Mouse (Mus musculus): ENCODE measurements around the gene Atf5. TPM values are rescaled to one million over a fixed set of nuclear protein-coding genes. Genes with fewer than 3 reads are reported as not detected.

Gene Atf5
- polyA plus RNA-seq, 1 experiment from 2014 or later = 5.7 TPM

GRCm38 (mm10) chr7:44818164-44818563, 1.7 kb upstream of the Atf5 start:
- ATAC-seq (ENCODE audit: insufficient number of reproducible peaks, low FRiP score, low TSS enrichment, low read depth) = no peak
- Histone ChIP-seq H3K27ac (peak overlapping the region; percentile 67), H3K9me3 (no peaks in the 10 kb centered on the region), H3K4me2 (peak overlapping the region; percentile 71), H3K27me3 (no peaks in the 10 kb centered on the region), H3K4me1 (peaks cover 52% of the 10 kb centered on the region), H3K9ac (0 out of 2 replicates have a peak overlapping the region, but pooled peaks have one; percentile 92), H3K36me3 (peaks cover 8% of the 10 kb centered on the region; the same call in 1 of the 2 replicates), H3K4me3 (peak overlapping the region; percentile 86)
- 29% methylated on average over 2 of the region's 2 CpGs for WGBS

- peak overlapping the region; percentile 98; the same call in 1 of the 2 replicates for H3K27ac ChIP-seq
- peaks cover 15% of the 10 kb centered on the region; the same call in 1 of the 2 replicates for H3K36me3 ChIP-seq
- WGBS = 16% methylated on average over 3 of the region's 3 CpGs
- ATAC-seq (ENCODE audit: insufficient number of reproducible peaks, low FRiP score, low TSS enrichment, low read depth) = no peak
- no peaks in the 10 kb centered on the region for H3K9me3 ChIP-seq
- peaks cover 52% of the 10 kb centered on the region for H3K4me1 ChIP-seq
- no peaks in the 10 kb centered on the region for H3K27me3 ChIP-seq
- H3K4me2 ChIP-seq = peak overlapping the region; percentile 71
- H3K9ac ChIP-seq = peak overlapping the region; percentile 92; the same call in 1 of the 2 replicates
- H3K4me3 ChIP-seq = peak overlapping the region; percentile 86
Observed at GRCm38 (mm10) chr7:44817441-44817840, 983 bp upstream of the Atf5 start.

GRCm38 (mm10) chr7:44815721-44816469, 563 bp downstream of the Atf5 start, which contains the start of the genes Nup62 and Il4i1:
TSS of gene Nup62 (plus strand) at chr7:44816088.
TSS of gene Il4i1 (plus strand) at chr7:44816387.
- peak within 1 kb of the TSS; percentile 92 for H3K9ac ChIP-seq
- H3K4me1 ChIP-seq = peaks cover 44% of the 10 kb centered on the region
- peak within 1 kb of the TSS; percentile 86 for H3K4me3 ChIP-seq
- H3K36me3 ChIP-seq = peaks cover 25% of the 10 kb centered on the region
- H3K4me2 ChIP-seq = peak within 1 kb of the TSS; percentile 71
- H3K9me3 ChIP-seq = no peaks in the 10 kb centered on the region
- under 1% methylated on average over 57 of the region's 62 CpGs for WGBS
- H3K27me3 ChIP-seq = no peaks in the 10 kb centered on the region
- peak; percentile 92 for ATAC-seq (ENCODE audit: insufficient number of reproducible peaks, low FRiP score, low TSS enrichment, low read depth)
- peak within 1 kb of the TSS; percentile 98 for H3K27ac ChIP-seq

GRCm38 (mm10) chr7:44814952-44815553, 1.4 kb downstream of the Atf5 start:
- H3K4me3 ChIP-seq = peak overlapping the region; percentile 86
- ATAC-seq (ENCODE audit: insufficient number of reproducible peaks, low FRiP score, low TSS enrichment, low read depth) = no peak
- H3K4me1 ChIP-seq = peaks cover 39% of the 10 kb centered on the region
- H3K9me3 ChIP-seq = no peaks in the 10 kb centered on the region
- 36% methylated on average over 14 of the region's 14 CpGs for WGBS
- peak overlapping the region; percentile 98 for H3K27ac ChIP-seq
- no peak overlapping the region for H3K9ac ChIP-seq
- H3K27me3 ChIP-seq = no peaks in the 10 kb centered on the region
- H3K36me3 ChIP-seq = peaks cover 25% of the 10 kb centered on the region
- peak overlapping the region; percentile 71 for H3K4me2 ChIP-seq

- 99% methylated on average over 4 of the region's 4 CpGs for WGBS
- peaks cover 33% of the 10 kb centered on the region for H3K4me1 ChIP-seq
- H3K9me3 ChIP-seq = no peaks in the 10 kb centered on the region
- no peak overlapping the region for H3K9ac ChIP-seq
- H3K4me3 ChIP-seq = no peak overlapping the region
- no peak overlapping the region for H3K4me2 ChIP-seq
- no peak for ATAC-seq (ENCODE audit: insufficient number of reproducible peaks, low FRiP score, low TSS enrichment, low read depth)
- H3K36me3 ChIP-seq = peaks cover 25% of the 10 kb centered on the region
- H3K27me3 ChIP-seq = no peaks in the 10 kb centered on the region
- H3K27ac ChIP-seq = no peak overlapping the region
Observed at GRCm38 (mm10) chr7:44814423-44814822, 2.0 kb downstream of the Atf5 start.

- Histone ChIP-seq H3K4me3 (no peak overlapping the region), H3K36me3 (peaks cover 25% of the 10 kb centered on the region), H3K9ac (no peak overlapping the region), H3K4me1 (peaks cover 29% of the 10 kb centered on the region), H3K4me2 (no peak overlapping the region), H3K9me3 (no peaks in the 10 kb centered on the region), H3K27me3 (no peaks in the 10 kb centered on the region), H3K27ac (no peak overlapping the region)
- no peak for ATAC-seq (ENCODE audit: insufficient number of reproducible peaks, low FRiP score, low TSS enrichment, low read depth)
- 90% methylated on average over 3 of the region's 3 CpGs for WGBS
Observed at GRCm38 (mm10) chr7:44813985-44814384, 2.5 kb downstream of the Atf5 start.

- H3K9ac ChIP-seq = no peak overlapping the region
- H3K4me2 ChIP-seq = no peak overlapping the region
- ATAC-seq (ENCODE audit: insufficient number of reproducible peaks, low FRiP score, low TSS enrichment, low read depth) = no peak
- WGBS = 87% methylated on average over 18 of the region's 20 CpGs
- no peaks in the 10 kb centered on the region for H3K9me3 ChIP-seq
- no peaks in the 10 kb centered on the region for H3K27me3 ChIP-seq
- no peak overlapping the region for H3K4me3 ChIP-seq
- H3K36me3 ChIP-seq = peaks cover 25% of the 10 kb centered on the region
- H3K27ac ChIP-seq = no peak overlapping the region
- peaks cover 17% of the 10 kb centered on the region for H3K4me1 ChIP-seq
Observed at GRCm38 (mm10) chr7:44812651-44813325, 3.7 kb downstream of the Atf5 start.

- H3K27ac ChIP-seq = no peak overlapping the region
- ATAC-seq (ENCODE audit: insufficient number of reproducible peaks, low FRiP score, low TSS enrichment, low read depth) = no peak
- no peaks in the 10 kb centered on the region for H3K27me3 ChIP-seq
- peaks cover 9% of the 10 kb centered on the region for H3K4me1 ChIP-seq
- H3K9ac ChIP-seq = no peak overlapping the region
- WGBS = 82% methylated on average over 7 of the region's 7 CpGs
- no peak overlapping the region for H3K4me2 ChIP-seq
- peaks cover 25% of the 10 kb centered on the region for H3K36me3 ChIP-seq
- H3K4me3 ChIP-seq = no peak overlapping the region
- H3K9me3 ChIP-seq = no peaks in the 10 kb centered on the region
Observed at GRCm38 (mm10) chr7:44810819-44811557, 5.5 kb downstream of the Atf5 start.

- H3K36me3 ChIP-seq = peaks cover 25% of the 10 kb centered on the region
- no peaks in the 10 kb centered on the region for H3K27me3 ChIP-seq
- 76% methylated on average over 4 of the region's 4 CpGs for WGBS
- H3K9ac ChIP-seq = no peak overlapping the region
- ATAC-seq (ENCODE audit: insufficient number of reproducible peaks, low FRiP score, low TSS enrichment, low read depth) = no peak
- H3K4me2 ChIP-seq = no peak overlapping the region
- peaks cover 7% of the 10 kb centered on the region for H3K4me1 ChIP-seq
- H3K27ac ChIP-seq = no peak overlapping the region
- H3K4me3 ChIP-seq = no peak overlapping the region
- H3K9me3 ChIP-seq = no peaks in the 10 kb centered on the region
Observed at GRCm38 (mm10) chr7:44810365-44810764, 6.1 kb downstream of the Atf5 start.

- Histone ChIP-seq H3K4me1 (no peaks in the 10 kb centered on the region), H3K27me3 (no peaks in the 10 kb centered on the region), H3K4me3 (no peak overlapping the region), H3K36me3 (peaks cover 23% of the 10 kb centered on the region), H3K4me2 (no peak overlapping the region), H3K9ac (no peak overlapping the region), H3K9me3 (no peaks in the 10 kb centered on the region), H3K27ac (no peak overlapping the region)
- 87% methylated on average over 3 of the region's 3 CpGs for WGBS
- no peak for ATAC-seq (ENCODE audit: insufficient number of reproducible peaks, low FRiP score, low TSS enrichment, low read depth)
Observed at GRCm38 (mm10) chr7:44809466-44809865, 7.0 kb downstream of the Atf5 start.

- WGBS = 77% methylated on average over 2 of the region's 2 CpGs
- Histone ChIP-seq H3K36me3 (peaks cover 17% of the 10 kb centered on the region), H3K27ac (no peak overlapping the region), H3K27me3 (no peaks in the 10 kb centered on the region), H3K9ac (no peak overlapping the region), H3K4me2 (no peak overlapping the region), H3K4me3 (no peak overlapping the region), H3K9me3 (no peaks in the 10 kb centered on the region), H3K4me1 (no peaks in the 10 kb centered on the region)
- ATAC-seq (ENCODE audit: insufficient number of reproducible peaks, low FRiP score, low TSS enrichment, low read depth) = no peak
Observed at GRCm38 (mm10) chr7:44808927-44809326, 7.5 kb downstream of the Atf5 start.
